Mouse (Mus musculus): ENCODE measurements at regions not wholly inside any gene's neighbourhood (a gene's known extent, or its start where the extent isn't known, plus 50 kb on each side); places are given as distances from the start of the nearest gene placed in this dataset.

DNA sequence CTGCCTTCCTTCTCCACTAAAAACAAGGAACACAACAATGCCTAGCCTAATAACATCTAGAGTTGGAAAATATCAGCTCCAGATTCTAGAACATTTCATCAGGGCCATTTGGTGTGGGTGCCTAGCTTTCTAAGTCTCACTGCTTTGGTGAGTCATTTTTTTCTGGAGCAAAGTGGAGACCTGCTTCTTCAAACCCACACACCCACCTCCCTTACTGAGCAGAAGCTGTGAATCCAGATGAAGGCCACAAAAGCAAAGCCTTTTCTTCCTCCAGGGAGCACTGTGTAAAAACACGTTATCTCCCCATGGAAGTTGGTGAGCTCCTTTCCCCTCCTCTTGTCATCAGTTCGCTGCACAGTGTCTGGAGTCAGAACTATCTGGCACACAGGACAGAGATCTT lies 294.1 kb downstream of the Mex3b start:
- 63% methylated on average over 2 of the region's 2 CpGs for WGBS
- Histone ChIP-seq H3K9ac (ENCODE audit: low read depth, low read length) (no peak overlapping the region), H3K36me3 (ENCODE audit: control insufficient read depth, insufficient read depth, low read length) (no peaks in the 10 kb centered on the region), H3K4me3 (ENCODE audit: insufficient read depth, low read depth, low read length) (no peak overlapping the region), H3K4me1 (ENCODE audit: control insufficient read depth, insufficient read depth, low read length) (no peaks in the 10 kb centered on the region), H3K79me2 (ENCODE audit: control insufficient read depth, insufficient read depth, low read length) (no peaks in the 10 kb centered on the region), H3K27me3 (ENCODE audit: control insufficient read depth, insufficient read depth, low read length) (no peaks in the 10 kb centered on the region), H3K27ac (replicated peaks; ENCODE audit: insufficient read depth, low read depth, low read length) (no peak overlapping the region)
- DNase-seq (ENCODE audit: extremely low read depth, low read depth, low spot score): no peak
- no peak for TF ChIP-seq CTCF (IDR thresholded peaks at IDR 0.05; ENCODE audit: low read depth, low read length)
- no peak for TF ChIP-seq POLR2A (IDR thresholded peaks at IDR 0.05; ENCODE audit: extremely low read depth, insufficient read depth, low read length)

GRCm38 (mm10) chr7:83162868-83163267 lies 295.7 kb downstream of the Mex3b start:
- Histone ChIP-seq H3K27ac (replicated peaks; ENCODE audit: insufficient read depth, low read depth, low read length) (no peak overlapping the region), H3K36me3 (ENCODE audit: control insufficient read depth, insufficient read depth, low read length) (no peaks in the 10 kb centered on the region), H3K79me2 (ENCODE audit: control insufficient read depth, insufficient read depth, low read length) (no peaks in the 10 kb centered on the region), H3K4me3 (ENCODE audit: insufficient read depth, low read depth, low read length) (no peak overlapping the region), H3K9ac (ENCODE audit: low read depth, low read length) (no peak overlapping the region), H3K4me1 (ENCODE audit: control insufficient read depth, insufficient read depth, low read length) (no peaks in the 10 kb centered on the region), H3K27me3 (ENCODE audit: control insufficient read depth, insufficient read depth, low read length) (no peaks in the 10 kb centered on the region)
- 85% methylated on average over 3 of the region's 3 CpGs for WGBS
- TF ChIP-seq CTCF (IDR thresholded peaks at IDR 0.05; ENCODE audit: low read depth, low read length) (no peak), POLR2A (IDR thresholded peaks at IDR 0.05; ENCODE audit: extremely low read depth, insufficient read depth, low read length) (no peak)
- no peak for DNase-seq (ENCODE audit: extremely low read depth, low read depth, low spot score)

DNA sequence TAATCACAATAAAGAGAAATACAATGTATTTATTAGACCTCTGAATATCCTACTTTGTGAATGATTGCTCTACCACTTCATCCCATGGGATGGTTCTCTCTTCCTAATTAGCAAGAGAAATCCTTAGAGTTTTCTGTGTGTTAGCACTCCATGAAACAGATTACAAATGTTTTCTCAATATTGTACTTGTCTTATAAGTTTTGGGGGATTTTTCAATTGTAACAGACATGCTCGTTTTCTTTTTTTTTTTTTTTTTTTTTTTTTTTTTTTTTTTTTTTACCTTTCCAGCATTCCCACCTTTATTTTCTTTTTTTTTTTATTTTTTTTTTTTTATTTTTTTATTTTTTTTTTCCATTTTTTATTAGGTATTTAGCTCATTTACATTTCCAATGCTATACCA lies 312.3 kb downstream of the Mex3b start:
- Histone ChIP-seq H3K79me2 (ENCODE audit: control insufficient read depth, insufficient read depth, low read length) (no peaks in the 10 kb centered on the region), H3K27me3 (ENCODE audit: control insufficient read depth, insufficient read depth, low read length) (no peaks in the 10 kb centered on the region), H3K4me3 (ENCODE audit: insufficient read depth, low read depth, low read length) (no peak overlapping the region), H3K9ac (ENCODE audit: low read depth, low read length) (no peak overlapping the region), H3K36me3 (ENCODE audit: control insufficient read depth, insufficient read depth, low read length) (no peaks in the 10 kb centered on the region), H3K4me1 (ENCODE audit: control insufficient read depth, insufficient read depth, low read length) (no peaks in the 10 kb centered on the region), H3K27ac (replicated peaks; ENCODE audit: insufficient read depth, low read depth, low read length) (no peak overlapping the region)
- DNase-seq (ENCODE audit: extremely low read depth, low read depth, low spot score): no peak
- WGBS: 83% methylated on average over 1 of the region's 1 CpGs
- TF ChIP-seq CTCF (IDR thresholded peaks at IDR 0.05; ENCODE audit: low read depth, low read length) (no peak), POLR2A (IDR thresholded peaks at IDR 0.05; ENCODE audit: extremely low read depth, insufficient read depth, low read length) (no peak)

DNA sequence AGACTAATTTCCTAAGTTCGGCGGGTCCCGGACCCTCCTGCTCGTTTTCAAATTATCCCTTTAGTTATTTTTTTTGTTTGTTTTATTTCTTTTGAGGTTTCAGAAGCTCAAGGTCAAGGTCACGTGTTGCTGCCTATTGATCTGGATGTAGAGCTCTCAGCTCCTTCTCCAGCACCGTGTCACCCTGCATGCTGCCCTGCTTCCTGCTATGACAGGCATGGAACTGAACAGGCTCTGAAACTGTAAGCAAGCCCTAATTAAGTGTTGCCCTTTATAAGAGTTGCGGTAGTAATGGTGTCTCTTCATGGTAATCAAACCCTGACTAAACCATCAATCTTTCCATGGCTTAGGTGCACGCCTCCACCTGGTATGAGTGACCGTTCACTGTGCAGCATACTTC lies 319.2 kb downstream of the Mex3b start:
- no peaks in the 10 kb centered on the region for H3K27me3 ChIP-seq (ENCODE audit: control insufficient read depth, insufficient read depth, low read length)
- WGBS: 86% methylated on average over 9 of the region's 9 CpGs
- H3K9ac ChIP-seq (ENCODE audit: low read depth, low read length): no peak overlapping the region
- H3K36me3 ChIP-seq (ENCODE audit: control insufficient read depth, insufficient read depth, low read length): no peaks in the 10 kb centered on the region
- no peaks in the 10 kb centered on the region for H3K79me2 ChIP-seq (ENCODE audit: control insufficient read depth, insufficient read depth, low read length)
- TF ChIP-seq CTCF (IDR thresholded peaks at IDR 0.05; ENCODE audit: low read depth, low read length) (no peak), POLR2A (IDR thresholded peaks at IDR 0.05; ENCODE audit: extremely low read depth, insufficient read depth, low read length) (no peak)
- H3K4me1 ChIP-seq (ENCODE audit: control insufficient read depth, insufficient read depth, low read length): no peaks in the 10 kb centered on the region
- no peak overlapping the region for H3K27ac ChIP-seq (replicated peaks; ENCODE audit: insufficient read depth, low read depth, low read length)
- no peak overlapping the region for H3K4me3 ChIP-seq (ENCODE audit: insufficient read depth, low read depth, low read length)
- no peak for DNase-seq (ENCODE audit: extremely low read depth, low read depth, low spot score)

DNA sequence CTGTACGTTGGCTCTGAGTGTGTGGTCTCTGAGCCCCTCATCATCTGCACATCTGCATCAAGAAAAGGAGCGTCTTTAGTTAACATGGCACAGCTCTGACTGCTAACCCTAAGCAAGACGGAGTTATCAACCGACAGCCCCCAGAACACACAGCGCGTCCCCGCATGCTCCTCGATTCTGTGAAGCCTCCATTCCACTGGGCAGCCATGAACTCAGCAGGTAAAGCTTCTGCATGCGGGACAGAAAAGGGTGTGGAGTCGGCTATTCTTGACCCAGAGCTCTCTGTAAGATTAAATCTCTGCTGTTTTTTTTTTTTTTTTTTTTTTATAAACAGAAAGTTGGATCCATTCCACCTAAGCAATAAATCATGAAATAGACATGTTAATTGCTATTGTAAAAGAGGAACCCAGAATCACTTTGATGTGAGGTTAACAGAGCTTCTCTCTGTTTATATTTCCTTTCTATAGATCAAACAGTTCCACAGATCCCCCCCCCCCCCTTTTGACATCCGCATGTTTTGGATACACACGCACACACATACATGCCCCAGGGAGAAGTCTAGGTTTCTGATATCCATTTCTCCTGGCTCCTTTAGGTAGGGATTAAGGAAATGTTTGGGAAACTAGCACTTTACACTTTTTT lies 328.9 kb downstream of the Mex3b start:
- H3K9ac ChIP-seq (ENCODE audit: low read depth, low read length): no peak overlapping the region
- H3K79me2 ChIP-seq (ENCODE audit: control insufficient read depth, insufficient read depth, low read length): no peaks in the 10 kb centered on the region
- no peak for DNase-seq (ENCODE audit: extremely low read depth, low read depth, low spot score)
- TF ChIP-seq POLR2A (IDR thresholded peaks at IDR 0.05; ENCODE audit: extremely low read depth, insufficient read depth, low read length) (no peak), CTCF (IDR thresholded peaks at IDR 0.05; ENCODE audit: low read depth, low read length) (no peak)
- no peak overlapping the region for H3K27ac ChIP-seq (replicated peaks; ENCODE audit: insufficient read depth, low read depth, low read length)
- no peaks in the 10 kb centered on the region for H3K27me3 ChIP-seq (ENCODE audit: control insufficient read depth, insufficient read depth, low read length)
- WGBS: 87% methylated on average over 12 of the region's 12 CpGs
- no peak overlapping the region for H3K4me3 ChIP-seq (ENCODE audit: insufficient read depth, low read depth, low read length)
- H3K36me3 ChIP-seq (ENCODE audit: control insufficient read depth, insufficient read depth, low read length): no peaks in the 10 kb centered on the region
- no peaks in the 10 kb centered on the region for H3K4me1 ChIP-seq (ENCODE audit: control insufficient read depth, insufficient read depth, low read length)

DNA sequence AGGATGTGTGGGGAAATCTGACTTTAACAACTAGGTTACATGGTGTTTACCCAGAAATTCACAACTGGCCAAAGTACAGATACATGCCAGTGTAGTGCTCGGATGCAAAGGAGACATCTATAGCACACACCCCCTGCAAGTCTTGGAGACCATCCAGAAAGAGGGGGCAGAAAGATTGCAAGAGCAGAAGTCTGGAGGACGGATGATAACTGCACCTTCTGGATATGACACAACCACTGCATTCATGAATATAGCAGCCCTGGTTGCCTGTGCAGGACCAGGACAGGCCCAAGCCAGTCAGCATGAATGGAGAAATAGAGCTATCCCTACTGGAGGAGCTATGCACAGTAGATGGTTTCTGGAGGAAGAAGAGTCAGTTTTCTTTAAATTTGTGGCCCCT lies 330.4 kb downstream of the Mex3b start:
- H3K36me3 ChIP-seq (ENCODE audit: control insufficient read depth, insufficient read depth, low read length): no peaks in the 10 kb centered on the region
- H3K79me2 ChIP-seq (ENCODE audit: control insufficient read depth, insufficient read depth, low read length): no peaks in the 10 kb centered on the region
- no peaks in the 10 kb centered on the region for H3K27me3 ChIP-seq (ENCODE audit: control insufficient read depth, insufficient read depth, low read length)
- H3K4me1 ChIP-seq (ENCODE audit: control insufficient read depth, insufficient read depth, low read length): no peaks in the 10 kb centered on the region
- WGBS: 63% methylated on average over 2 of the region's 2 CpGs
- H3K9ac ChIP-seq (ENCODE audit: low read depth, low read length): no peak overlapping the region
- H3K27ac ChIP-seq (replicated peaks; ENCODE audit: insufficient read depth, low read depth, low read length): no peak overlapping the region
- DNase-seq (ENCODE audit: extremely low read depth, low read depth, low spot score): no peak
- H3K4me3 ChIP-seq (ENCODE audit: insufficient read depth, low read depth, low read length): no peak overlapping the region
- TF ChIP-seq CTCF (IDR thresholded peaks at IDR 0.05; ENCODE audit: low read depth, low read length): no peak
- no peak for TF ChIP-seq POLR2A (IDR thresholded peaks at IDR 0.05; ENCODE audit: extremely low read depth, insufficient read depth, low read length)

All from liver, adult 2 months (tissue).